Mouse (Mus musculus): ENCODE measurements at regions not wholly inside any gene's neighbourhood (a gene's known extent, or its start where the extent isn't known, plus 50 kb on each side); places are given as distances from the start of the nearest gene placed in this dataset.

- peak; percentile 12 to 22 for DNase-seq (ENCODE audit: low spot score in 2 of 2)
These were observed 210.5 kb upstream of the Epha6 start for GRCm38 (mm10) chr16:60815628-60816414.

DNA sequence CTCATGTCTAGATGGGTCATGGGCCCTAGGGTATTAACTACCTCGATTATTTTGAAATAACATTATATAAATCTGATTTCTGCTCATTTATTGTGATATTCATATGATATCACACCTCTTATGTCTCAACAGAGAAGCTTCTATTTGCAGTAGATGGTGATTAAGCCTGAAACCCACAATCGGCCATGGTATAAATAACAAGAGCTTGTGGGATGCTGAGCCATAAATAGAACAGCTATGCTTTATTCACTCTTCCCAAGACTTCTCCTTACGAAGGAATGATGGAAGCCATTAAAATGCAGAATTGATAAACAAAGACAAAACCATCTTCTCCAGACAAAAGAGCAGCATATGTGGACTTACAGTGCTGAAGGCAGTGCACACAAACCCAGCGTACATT, 195.4 kb upstream of the Epha6 start:
- DNase-seq (ENCODE audit: low spot score in 2 of 2), result no peak
